Mouse (Mus musculus) embryonic facial prominence, embryonic 13.5 days (tissue): ENCODE measurements at regions not wholly inside any gene's neighbourhood (a gene's known extent, or its start where the extent isn't known, plus 50 kb on each side); places are given as distances from the start of the nearest gene placed in this dataset.
"Not testable (repeated sequence)": the region's sequence is repeated elsewhere in the genome, so short reads cannot be mapped to it uniquely, and the experiment has no call there.

ENCODE experiments used
- ATAC-seq: fragments of 200-750 bp; cut with Nextera tagmentation; 2 replicates; pipeline ENCODE4 v1.8.0; 2017; ENCODE audit warnings: low read depth; ENCODE audit not compliant: insufficient number of reproducible peaks, insufficient read depth, low FRiP score, low TSS enrichment
- H3K27ac ChIP-seq: fragments of 300-500 bp; sonication (generic); 2 replicates; pipeline ENCODE4 v1.5.1; 2015; ENCODE audit warnings: moderate library complexity, mild to moderate bottlenecking, inconsistent platforms
- H3K27me3 ChIP-seq: fragments of 300-500 bp; sonication (generic); 2 replicates; pipeline ENCODE4 v1.6.1; 2015; ENCODE audit warnings: mild to moderate bottlenecking, inconsistent platforms
- H3K36me3 ChIP-seq: fragments of 300-500 bp; sonication (generic); 2 replicates; pipeline ENCODE4 v1.6.1; 2015; ENCODE audit warnings: mild to moderate bottlenecking, inconsistent platforms
- H3K4me1 ChIP-seq: fragments of 300-500 bp; sonication (generic); 2 replicates; pipeline ENCODE4 v1.6.1; 2015; ENCODE audit warnings: inconsistent platforms
- H3K4me2 ChIP-seq: fragments of 300-500 bp; sonication (generic); 2 replicates; pipeline ENCODE4 v1.6.1; 2015; ENCODE audit warnings: moderate library complexity, mild to moderate bottlenecking, inconsistent platforms
- H3K4me3 ChIP-seq: fragments of 300-500 bp; sonication (generic); 2 replicates; pipeline ENCODE4 v1.5.1; 2015; ENCODE audit warnings: mild to moderate bottlenecking, inconsistent platforms
- H3K9ac ChIP-seq: fragments of 300-500 bp; sonication (generic); 2 replicates; pipeline ENCODE4 v1.6.1; 2015; ENCODE audit warnings: mild to moderate bottlenecking, inconsistent platforms
- H3K9me3 ChIP-seq: fragments of 300-500 bp; sonication (generic); 2 replicates; pipeline ENCODE4 v1.6.1; 2016; ENCODE audit warnings: inconsistent platforms
- WGBS: fragments of 180-500 bp; shearing (Covaris S2); methylation state at CpG from one replicate; pipeline ENCODE4 v1.1.7; 2015; ENCODE audit warnings: mixed read lengths; 5-methylcytosine and 5-hydroxymethylcytosine counted together

- peak overlapping the region; percentile 38 for H3K4me2 ChIP-seq
- 19% methylated on average over 19 of the region's 19 CpGs for WGBS
- H3K9me3 ChIP-seq, result no peaks in the 10 kb centered on the region
- H3K4me3 ChIP-seq, result peak overlapping the region; percentile 9; the same call in 1 of the 2 replicates
- H3K4me1 ChIP-seq, result peaks cover 14% of the 10 kb centered on the region
- H3K36me3 ChIP-seq, result no peaks in the 10 kb centered on the region
- H3K9ac ChIP-seq, result peak overlapping the region; percentile 44; the same call in 1 of the 2 replicates
- H3K27ac ChIP-seq, result peak overlapping the region; percentile 55; the same call in 1 of the 2 replicates
- H3K27me3 ChIP-seq, result no peaks in the 10 kb centered on the region
- no peak for ATAC-seq
Measured at GRCm38 (mm10) chr1:59422981-59423941, 59.0 kb upstream of the Fzd7 start.

- H3K9ac ChIP-seq, H3K36me3 ChIP-seq, H3K27ac ChIP-seq, ATAC-seq, H3K9me3 ChIP-seq, H3K4me3 ChIP-seq, H3K27me3 ChIP-seq, H3K4me2 ChIP-seq: not testable (repeated sequence)
- 94% methylated on average over 1 of the region's 1 CpGs for WGBS
- peaks cover 14% of the 10 kb centered on the region for H3K4me1 ChIP-seq
Measured at GRCm38 (mm10) chr1:59425771-59426170, 56.5 kb upstream of the Fzd7 start.

- no peak overlapping the region for H3K27ac ChIP-seq
Measured at GRCm38 (mm10) chr1:59426346-59427203, 55.6 kb upstream of the Fzd7 start.

GRCm38 (mm10) chr1:59427204-59427557, 55.0 kb upstream of the Fzd7 start:
- H3K9ac ChIP-seq, result no peak overlapping the region
- 58% methylated on average over 5 of the region's 5 CpGs for WGBS
- no peak overlapping the region for H3K27ac ChIP-seq
- no peak overlapping the region for H3K4me3 ChIP-seq
- H3K4me2 ChIP-seq, result no peak overlapping the region
- no peak for ATAC-seq
- H3K4me1 ChIP-seq, result peaks cover 14% of the 10 kb centered on the region
- H3K9me3 ChIP-seq, result no peaks in the 10 kb centered on the region
- no peaks in the 10 kb centered on the region for H3K27me3 ChIP-seq
- H3K36me3 ChIP-seq, result no peaks in the 10 kb centered on the region

More at GRCm38 (mm10) chr1:59426346-59427203, 55.6 kb upstream of the Fzd7 start:
- no peak for ATAC-seq
- no peak overlapping the region for H3K4me2 ChIP-seq
- H3K27me3 ChIP-seq, result no peaks in the 10 kb centered on the region
- H3K9me3 ChIP-seq, result no peaks in the 10 kb centered on the region
- H3K36me3 ChIP-seq, result no peaks in the 10 kb centered on the region
- whole genome bisulfite sequencing, result 66% methylated on average over 9 of the region's 10 CpGs
- no peak overlapping the region for H3K9ac ChIP-seq
- no peak overlapping the region for H3K4me3 ChIP-seq
- peaks cover 14% of the 10 kb centered on the region for H3K4me1 ChIP-seq

GRCm38 (mm10) chr1:59429289-59429688, 52.9 kb upstream of the Fzd7 start:
- Histone ChIP-seq H3K36me3 (no peaks in the 10 kb centered on the region), H3K4me3 (no peak overlapping the region), H3K4me2 (no peak overlapping the region), H3K27ac (no peak overlapping the region), H3K27me3 (no peaks in the 10 kb centered on the region), H3K4me1 (no peaks in the 10 kb centered on the region), H3K9ac (no peak overlapping the region), H3K9me3 (no peaks in the 10 kb centered on the region)
- ATAC-seq, result no peak
- WGBS, result 76% methylated on average over 4 of the region's 4 CpGs

- Histone ChIP-seq H3K27me3 (no peaks in the 10 kb centered on the region), H3K4me1 (no peaks in the 10 kb centered on the region), H3K9me3 (no peaks in the 10 kb centered on the region), H3K27ac (no peak overlapping the region), H3K4me3 (no peak overlapping the region), H3K4me2 (no peak overlapping the region), H3K36me3 (no peaks in the 10 kb centered on the region), H3K9ac (no peak overlapping the region)
- no peak for ATAC-seq
- 82% methylated on average over 3 of the region's 3 CpGs for WGBS
Measured at GRCm38 (mm10) chr1:59430234-59430633, 52.0 kb upstream of the Fzd7 start.

- 73% methylated on average over 6 of the region's 6 CpGs for WGBS
- Histone ChIP-seq H3K27me3 (no peaks in the 10 kb centered on the region), H3K27ac (no peak overlapping the region), H3K9ac (no peak overlapping the region), H3K4me3 (no peak overlapping the region), H3K4me2 (no peak overlapping the region), H3K9me3 (no peaks in the 10 kb centered on the region), H3K4me1 (no peaks in the 10 kb centered on the region), H3K36me3 (no peaks in the 10 kb centered on the region)
- no peak for ATAC-seq
Measured at GRCm38 (mm10) chr1:59430886-59431486, 51.2 kb upstream of the Fzd7 start.
